Mouse (Mus musculus) MEL (cell line): Measurements from ENCODE around the gene Odf3b. TPM values are rescaled to one million over a fixed set of nuclear protein-coding genes. Genes with fewer than 3 reads are reported as not detected.

Experiments
- DNase-seq: peaks from one replicate; pipeline ENCODE4 v3.0.0; 2011; ENCODE audit warnings: low read depth, low spot score
- H3K27ac ChIP-seq: 2 replicates; pipeline ENCODE4 v1.5.1; 2012; ENCODE audit warnings: low read depth, mild to moderate bottlenecking, control low read depth, low read length, moderate library complexity; ENCODE audit not compliant: control insufficient read depth
- H3K27me3 ChIP-seq, 2 experiments: fragments of 150-350 bp in 1 of 2; sonication (generic) in 1 of 2; 2 replicates each; pipeline ENCODE4 v1.6.1; 2012; ENCODE audit warnings: low read length in 2 of 2, mild to moderate bottlenecking in 2 of 2, improper control_type of control experiment in 1 of 2, moderate library complexity in 1 of 2; ENCODE audit not compliant: insufficient read depth in 2 of 2, control insufficient read depth in 1 of 2
- H3K36me3 ChIP-seq, 2 experiments: 2 replicates each; pipeline ENCODE4 v1.6.1; 2012 to 2014; ENCODE audit warnings: low read length in 2 of 2, improper control_type of control experiment in 1 of 2, inconsistent platforms in 1 of 2, mild to moderate bottlenecking in 1 of 2; ENCODE audit not compliant: insufficient read depth in 2 of 2, control insufficient read depth in 1 of 2
- H3K4me1 ChIP-seq, 2 experiments: fragments of 150-350 bp in 1 of 2; sonication (generic) in 1 of 2; 2 replicates each; pipeline ENCODE4 v1.6.1; 2012; ENCODE audit warnings: low read length in 2 of 2, improper control_type of control experiment in 1 of 2, mild to moderate bottlenecking in 1 of 2; ENCODE audit not compliant: insufficient read depth in 2 of 2, control insufficient read depth in 1 of 2
- H3K4me3 ChIP-seq, 2 experiments: fragments of 150-350 bp in 1 of 2; sonication (generic) in 1 of 2; 2 replicates each; pipeline ENCODE4 v1.5.1; 2012; ENCODE audit warnings: low read depth in 2 of 2, low read length in 2 of 2, mild to moderate bottlenecking in 2 of 2, moderate library complexity in 2 of 2, control low read depth in 1 of 2, improper control_type of control experiment in 1 of 2; ENCODE audit not compliant: control insufficient read depth in 1 of 2, insufficient read depth in 1 of 2
- H3K79me2 ChIP-seq: 2 replicates; pipeline ENCODE4 v1.6.1; 2012; ENCODE audit warnings: mild to moderate bottlenecking, low read length, moderate library complexity; ENCODE audit not compliant: control insufficient read depth, poor library complexity, insufficient read depth
- H3K9ac ChIP-seq: 2 replicates; pipeline ENCODE4 v1.6.1; 2012; ENCODE audit warnings: low read depth, mild to moderate bottlenecking, control low read depth, low read length, moderate library complexity; ENCODE audit not compliant: control insufficient read depth, poor library complexity, severe bottlenecking
- H3K9me3 ChIP-seq: fragments of 150-350 bp; sonication (generic); replicated peaks from 2 replicates; pipeline ENCODE4 v1.6.1; 2012; ENCODE audit warnings: mild to moderate bottlenecking, low read length, improper control_type of control experiment, moderate library complexity; ENCODE audit not compliant: insufficient read depth
- BHLHE40 ChIP-seq: IDR thresholded peaks from 2 replicates; pipeline ENCODE4 v1.6.1; 2012; ENCODE audit warnings: low read depth, mild to moderate bottlenecking, inconsistent platforms, low read length, improper control_type of control experiment, borderline replicate concordance
- CHD1 ChIP-seq: IDR thresholded peaks from 2 replicates; pipeline ENCODE4 v1.6.1; 2012; ENCODE audit warnings: low read depth, mild to moderate bottlenecking, inconsistent platforms, low read length, improper control_type of control experiment
- CTCF ChIP-seq, 3 experiments: IDR thresholded peaks in 2 of 3; conservative IDR thresholded peaks in 1 of 3; 2 replicates each; pipeline ENCODE4 v1.5.1; 2011 to 2012; ENCODE audit warnings: low read length in 3 of 3, low read depth in 2 of 3, mild to moderate bottlenecking in 2 of 3, improper control_type of control experiment in 1 of 3, inconsistent platforms in 1 of 3, mixed read lengths in 1 of 3, moderate library complexity in 1 of 3; ENCODE audit not compliant: control insufficient read depth in 1 of 3, insufficient read depth in 1 of 3, poor library complexity in 1 of 3, severe bottlenecking in 1 of 3
- E2F4 ChIP-seq: IDR thresholded peaks from 2 replicates; pipeline ENCODE4 v1.6.1; 2011; ENCODE audit warnings: low read depth, low read length, improper control_type of control experiment, borderline replicate concordance
- ELF1 ChIP-seq: IDR thresholded peaks from 2 replicates; pipeline ENCODE4 v1.6.1; 2014; ENCODE audit warnings: low read depth, mild to moderate bottlenecking, inconsistent platforms, low read length, improper control_type of control experiment, moderate library complexity
- EP300 ChIP-seq, 2 experiments: IDR thresholded peaks; 2 replicates each; pipeline ENCODE4 v1.6.1; 2011; ENCODE audit warnings: improper control_type of control experiment in 2 of 2, low read length in 2 of 2, low read depth in 1 of 2, mild to moderate bottlenecking in 1 of 2
- ETS1 ChIP-seq: IDR thresholded peaks from 2 replicates; pipeline ENCODE4 v1.6.1; 2012; ENCODE audit warnings: low read depth, mild to moderate bottlenecking, inconsistent platforms, low read length, improper control_type of control experiment, moderate library complexity
- GABPA ChIP-seq: IDR thresholded peaks from 2 replicates; pipeline ENCODE4 v1.6.1; 2012; ENCODE audit warnings: low read depth, mild to moderate bottlenecking, inconsistent platforms, low read length, improper control_type of control experiment, moderate library complexity
- HCFC1 ChIP-seq: IDR thresholded peaks from 2 replicates; pipeline ENCODE4 v1.6.1; 2012; ENCODE audit warnings: low read depth, mild to moderate bottlenecking, inconsistent platforms, low read length, improper control_type of control experiment, moderate library complexity
- KAT2A ChIP-seq: conservative IDR thresholded peaks from 2 replicates; pipeline ENCODE4 v1.6.1; 2012; ENCODE audit warnings: low read depth, low read length, improper control_type of control experiment, inconsistent platforms
- MAFK ChIP-seq: IDR thresholded peaks from 2 replicates; pipeline ENCODE4 v1.6.1; 2011; ENCODE audit warnings: low read depth, mild to moderate bottlenecking, low read length, improper control_type of control experiment, borderline replicate concordance
- MAZ ChIP-seq: IDR thresholded peaks from 2 replicates; pipeline ENCODE4 v1.6.1; 2012; ENCODE audit warnings: low read depth, mild to moderate bottlenecking, inconsistent platforms, low read length, improper control_type of control experiment
- MEF2A ChIP-seq: IDR thresholded peaks from 2 replicates; pipeline ENCODE4 v1.6.1; 2014; ENCODE audit warnings: low read depth, mild to moderate bottlenecking, inconsistent platforms, low read length, improper control_type of control experiment; ENCODE audit not compliant: poor library complexity, insufficient replicate concordance, severe bottlenecking; ENCODE audit errors: extremely low read depth
- MYC ChIP-seq: IDR thresholded peaks from 2 replicates; pipeline ENCODE4 v1.6.1; 2011; ENCODE audit warnings: low read depth, mild to moderate bottlenecking, low read length, improper control_type of control experiment, moderate library complexity
- NELFE ChIP-seq: IDR thresholded peaks from 2 replicates; pipeline ENCODE4 v1.6.1; 2011; ENCODE audit warnings: low read depth, low read length, improper control_type of control experiment
- NRF1 ChIP-seq: IDR thresholded peaks from 2 replicates; pipeline ENCODE4 v1.6.1; 2014; ENCODE audit warnings: low read depth, mild to moderate bottlenecking, inconsistent platforms, low read length, improper control_type of control experiment, moderate library complexity; ENCODE audit not compliant: poor library complexity, insufficient read depth, severe bottlenecking
- POLR2A ChIP-seq, 2 experiments: IDR thresholded peaks; 2 replicates each; pipeline ENCODE4 v1.6.1; 2011 to 2012; ENCODE audit warnings: low read length in 2 of 2, mild to moderate bottlenecking in 2 of 2, control low read depth in 1 of 2, improper control_type of control experiment in 1 of 2, low read depth in 1 of 2, moderate library complexity in 1 of 2; ENCODE audit not compliant: control insufficient read depth in 1 of 2, insufficient read depth in 1 of 2, poor library complexity in 1 of 2
- POLR2AphosphoS5 ChIP-seq: IDR thresholded peaks from 2 replicates; pipeline ENCODE4 v1.6.1; 2012; ENCODE audit warnings: low read depth, borderline replicate concordance, mild to moderate bottlenecking, inconsistent platforms, low read length, moderate library complexity, mixed read lengths
- SIN3A ChIP-seq: IDR thresholded peaks from 2 replicates; pipeline ENCODE4 v1.6.1; 2012; ENCODE audit warnings: low read length, improper control_type of control experiment, inconsistent platforms
- SMC3 ChIP-seq: IDR thresholded peaks from 2 replicates; pipeline ENCODE4 v1.6.1; 2011; ENCODE audit warnings: low read depth, low read length, improper control_type of control experiment
- TAL1 ChIP-seq: IDR thresholded peaks from 2 replicates; pipeline ENCODE4 v1.6.1; 2012; ENCODE audit warnings: mild to moderate bottlenecking, inconsistent platforms, low read length, moderate library complexity, mixed read lengths
- UBTF ChIP-seq: IDR thresholded peaks from 2 replicates; pipeline ENCODE4 v1.6.1; 2012; ENCODE audit warnings: low read depth, mild to moderate bottlenecking, inconsistent platforms, low read length, improper control_type of control experiment, moderate library complexity, borderline replicate concordance; ENCODE audit not compliant: insufficient read depth
- USF2 ChIP-seq, 2 experiments: IDR thresholded peaks; 2 replicates each; pipeline ENCODE4 v1.6.1; 2011 to 2012; ENCODE audit warnings: improper control_type of control experiment in 2 of 2, low read length in 2 of 2, borderline replicate concordance in 1 of 2, inconsistent platforms in 1 of 2, low read depth in 1 of 2, mild to moderate bottlenecking in 1 of 2; ENCODE audit not compliant: insufficient read depth in 1 of 2
- ZC3H11A ChIP-seq: IDR thresholded peaks from 2 replicates; pipeline ENCODE4 v1.6.1; 2012; ENCODE audit warnings: low read depth, mild to moderate bottlenecking, inconsistent platforms, low read length, improper control_type of control experiment
- polyA plus RNA-seq, 2 experiments: library from polyadenylated mRNA; stranded (reverse) in 1 of 2; unstranded in 1 of 2; fragments of >175 nt in 1 of 2; fragments of >200 nt in 1 of 2; gene quantifications; 2 replicates each; pipeline versions ENCODE4 v1.2.1 to v1.2.4; 2012; ENCODE audit warnings: low replicate concordance in 2 of 2, low read depth in 1 of 2; ENCODE audit not compliant: insufficient read length in 2 of 2, insufficient read depth in 1 of 2, missing spikeins in 1 of 2
- total RNA-seq: library from RNA; depleted of rRNA; stranded (reverse); fragments of 300-350 nt; gene quantifications from 2 replicates; pipeline ENCODE4 v1.2.3, GENCODE M21; 2012

The Odf3b gene
- total and polyA plus RNA-seq, 3 experiments = not detected

DNA sequence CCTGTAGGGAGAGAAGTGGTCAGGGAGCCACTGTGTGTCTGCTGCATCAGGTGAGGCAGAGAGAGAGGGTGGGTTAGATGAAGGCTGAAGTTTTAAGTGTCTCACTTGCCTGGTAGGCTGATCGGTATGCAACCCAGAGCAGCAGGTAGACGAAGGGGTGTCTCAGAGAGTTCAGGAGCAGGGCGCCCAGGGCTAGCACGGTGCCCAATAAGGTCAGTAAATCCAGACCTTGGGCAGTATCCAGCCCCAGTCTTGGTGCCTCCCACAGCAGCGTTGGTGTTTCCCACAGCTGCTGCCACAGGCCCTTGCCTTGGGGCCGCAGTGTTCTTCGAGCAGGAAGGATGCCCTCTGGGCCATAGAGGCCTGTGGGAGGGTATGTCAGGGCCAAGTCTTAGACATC is 24.6 kb downstream of the Odf3b start:
- Histone ChIP-seq H3K4me1 (peaks cover 21% of the 10 kb centered on the region in 2 experiments), H3K27me3 (no peaks in the 10 kb centered on the region), H3K36me3 (peaks cover 0 to 27% of the 10 kb centered on the region in 2 experiments), H3K9me3 (no peaks in the 10 kb centered on the region), H3K9ac (peak overlapping the region; percentile 90), H3K27ac (no peak overlapping the region), H3K4me3 (peak overlapping the region; percentile 91), H3K79me2 (peaks cover 43% of the 10 kb centered on the region)
- no peak for DNase-seq
- TF ChIP-seq TAL1 = no peak
- no peak for TF ChIP-seq E2F4
- TF ChIP-seq SMC3 = no peak
- TF ChIP-seq EP300 (IDR thresholded peaks at IDR 0.05; ENCODE audit: low read depth in 1 of 2, low read length in 2 of 2) = no peak
- TF ChIP-seq POLR2A (IDR thresholded peaks at IDR 0.05; ENCODE audit: control insufficient read depth in 1 of 2, insufficient read depth in 1 of 2, low read depth in 1 of 2, low read length in 2 of 2, poor library complexity in 1 of 2) = no peak
- TF ChIP-seq MAZ = no peak
- no peak for TF ChIP-seq GABPA
- no peak for TF ChIP-seq NRF1
- no peak for TF ChIP-seq ZC3H11A
- no peak for TF ChIP-seq MAFK
- TF ChIP-seq CHD1 = no peak
- TF ChIP-seq ETS1 = no peak
- TF ChIP-seq ELF1 = no peak
- TF ChIP-seq USF2 (IDR thresholded peaks at IDR 0.05; ENCODE audit: borderline replicate concordance in 1 of 2, insufficient read depth in 1 of 2, low read depth in 1 of 2, low read length in 2 of 2) = no peak
- TF ChIP-seq CTCF (IDR thresholded peaks at IDR 0.05 in 2 of 3, conservative IDR thresholded peaks at IDR 0.05 in 1 of 3; ENCODE audit: control insufficient read depth in 1 of 3, insufficient read depth in 1 of 3, low read depth in 2 of 3, low read length in 3 of 3, poor library complexity in 1 of 3, severe bottlenecking in 1 of 3) = no peak
- no peak for TF ChIP-seq UBTF
- no peak for TF ChIP-seq POLR2AphosphoS5
- TF ChIP-seq MYC = no peak

GRCm38 (mm10) chr15:89353837-89354236 is 25.2 kb downstream of the Odf3b start:
- TF ChIP-seq MAFK (no peak), NRF1 (no peak), BHLHE40 (no peak), HCFC1 (no peak), USF2 (IDR thresholded peaks at IDR 0.05; ENCODE audit: borderline replicate concordance in 1 of 2, insufficient read depth in 1 of 2, low read depth in 1 of 2, low read length in 2 of 2) (no peak), NELFE (no peak), POLR2AphosphoS5 (no peak), SIN3A (no peak), KAT2A (no peak), ETS1 (no peak), MEF2A (no peak)
- no peak for DNase-seq
- H3K27ac ChIP-seq = no peak overlapping the region
- H3K36me3 ChIP-seq = peaks cover 0 to 21% of the 10 kb centered on the region in 2 experiments; a peak in 3 of 4 replicates
- peaks cover 15 to 16% of the 10 kb centered on the region in 2 experiments for H3K4me1 ChIP-seq
- no peaks in the 10 kb centered on the region for H3K27me3 ChIP-seq
- peaks cover 38% of the 10 kb centered on the region for H3K79me2 ChIP-seq
- H3K9ac ChIP-seq = no peak overlapping the region
- no peaks in the 10 kb centered on the region for H3K9me3 ChIP-seq
- H3K4me3 ChIP-seq = no peak overlapping the region
